Mouse (Mus musculus) G1E (cell line): ENCODE measurements around the gene Igfbp2.

ENCODE experiments used
- CTCF ChIP-seq: IDR thresholded peaks from 2 replicates; pipeline ENCODE4 v1.5.1; 2012; ENCODE audit warnings: low read depth, low read length, inconsistent platforms, mixed read lengths
- GATA1 ChIP-seq: IDR thresholded peaks from 2 replicates; pipeline ENCODE4 v1.6.1; 2012; ENCODE audit warnings: borderline replicate concordance, low read length, inconsistent platforms, mixed read lengths
- GATA2 ChIP-seq: IDR thresholded peaks from 2 replicates; pipeline ENCODE4 v1.6.1; 2012; ENCODE audit warnings: low read depth, low read length, inconsistent platforms, borderline replicate concordance
- POLR2AphosphoS5 ChIP-seq: IDR thresholded peaks from 2 replicates; pipeline ENCODE4 v1.6.1; 2012; ENCODE audit warnings: low read depth, low read length, inconsistent platforms; ENCODE audit not compliant: insufficient replicate concordance
- TAL1 ChIP-seq: conservative IDR thresholded peaks from 2 replicates; pipeline ENCODE4 v1.6.1; 2012; ENCODE audit warnings: low read depth, low read length, inconsistent platforms, mixed read lengths

DNA sequence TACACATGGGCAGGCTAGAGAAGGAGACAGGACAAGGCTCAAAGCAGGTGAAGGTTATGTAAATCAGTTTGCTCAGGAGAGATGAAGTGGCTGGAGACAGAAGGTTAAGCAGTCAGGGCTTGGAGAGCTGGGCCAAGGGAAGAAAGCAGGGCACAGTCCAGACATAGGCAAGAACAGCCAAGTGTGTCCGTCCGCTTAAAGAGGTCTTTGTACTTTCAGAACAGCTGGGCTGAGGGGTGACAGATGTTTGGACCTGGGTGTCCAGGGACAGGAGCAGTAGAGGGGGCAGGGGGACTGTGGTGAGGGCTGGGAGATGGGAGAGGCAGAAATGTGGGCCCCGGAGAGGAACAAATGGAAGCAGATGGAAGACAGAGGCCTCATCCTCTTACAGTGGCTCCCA lies 40.0 kb downstream of the Igfbp2 start:
- TF ChIP-seq CTCF (no peak), GATA1 (no peak), TAL1 (no peak), GATA2 (no peak), POLR2AphosphoS5 (no peak)
